Mouse (Mus musculus): ENCODE data around the gene Wnt5b.
"Not testable (repeated sequence)": the region's sequence is repeated elsewhere in the genome, so short reads cannot be mapped to it uniquely, and the experiment has no call there.

Wnt5b gene

GRCm38 (mm10) chr6:119449060-119449499 lies 95.1 kb downstream of the Wnt5b start:
- peak; percentile 54 for DNase-seq

GRCm38 (mm10) chr6:119448321-119449059 lies 95.7 kb downstream of the Wnt5b start:
- DNase-seq, result no peak

GRCm38 (mm10) chr6:119445671-119446607 lies 98.2 kb downstream of the Wnt5b start:
- DNase-seq, result no peak

- peak; percentile 79 for DNase-seq
Measured at GRCm38 (mm10) chr6:119443742-119444645, 100.2 kb downstream of the Wnt5b start.

GRCm38 (mm10) chr6:119442729-119443128 lies 101.4 kb downstream of the Wnt5b start:
- not testable (repeated sequence) for DNase-seq

- no peak for DNase-seq
Measured at GRCm38 (mm10) chr6:119437894-119438761, 106.0 kb downstream of the Wnt5b start.

- DNase-seq, result no peak
Measured at GRCm38 (mm10) chr6:119434394-119434793, 109.8 kb downstream of the Wnt5b start.

GRCm38 (mm10) chr6:119431751-119432324 lies 112.3 kb downstream of the Wnt5b start:
- no peak for DNase-seq

- peak; percentile 48 for DNase-seq
Measured at GRCm38 (mm10) chr6:119430508-119430907, 113.6 kb downstream of the Wnt5b start.

GRCm38 (mm10) chr6:119429311-119429710 lies 114.8 kb downstream of the Wnt5b start:
- no peak for DNase-seq

- no peak for DNase-seq
Measured at GRCm38 (mm10) chr6:119428611-119429010, 115.5 kb downstream of the Wnt5b start.

GRCm38 (mm10) chr6:119421001-119421400 lies 123.1 kb downstream of the Wnt5b start:
- DNase-seq, result no peak

- DNase-seq, result no peak
Measured at GRCm38 (mm10) chr6:119420357-119420756, 123.8 kb downstream of the Wnt5b start.

GRCm38 (mm10) chr6:119419412-119419811 lies 124.7 kb downstream of the Wnt5b start:
- DNase-seq, result no peak

- DNase-seq, result peak; percentile 12
Measured at GRCm38 (mm10) chr6:119418392-119419251, 125.5 kb downstream of the Wnt5b start.

- DNase-seq, result no peak
Measured at GRCm38 (mm10) chr6:119417821-119418220, 126.3 kb downstream of the Wnt5b start.

GRCm38 (mm10) chr6:119417354-119417753 lies 126.8 kb downstream of the Wnt5b start, which contains the start of gene Adipor2:
Gene Adipor2 (minus strand): TSS chr6:119417704.
- no peak for DNase-seq

- DNase-seq, result no peak
Measured at GRCm38 (mm10) chr6:119416643-119417042, 127.5 kb downstream of the Wnt5b start.

- DNase-seq, result no peak
Measured at GRCm38 (mm10) chr6:119414262-119415043, 129.7 kb downstream of the Wnt5b start.
